Mouse (Mus musculus): ENCODE data around the gene Proser1. TPM values are rescaled to one million over a fixed set of nuclear protein-coding genes. Genes with fewer than 3 reads are reported as not detected.

Proser1 gene
- polyA plus RNA-seq, 1 experiment from 2014 or later: 14.8 TPM

DNA sequence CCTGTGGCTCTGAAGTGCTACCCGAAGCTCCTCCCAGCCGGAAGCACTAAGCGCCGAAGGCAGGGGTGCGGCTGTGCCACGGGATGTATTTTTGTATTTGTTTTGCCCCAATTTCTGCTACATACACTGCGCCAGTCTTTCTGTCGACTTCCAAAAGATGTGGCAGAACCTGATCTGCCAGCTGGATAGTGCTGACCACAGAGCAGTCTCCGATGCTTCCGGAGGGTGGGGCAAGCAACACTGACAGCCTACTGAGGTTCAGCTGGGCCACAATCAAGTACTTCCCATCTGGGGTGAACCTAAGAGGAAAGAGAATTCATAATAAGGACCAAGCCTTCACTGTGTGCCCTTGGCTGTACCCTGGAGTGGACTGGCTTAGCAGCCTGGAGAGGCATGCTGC lies 11.1 kb upstream of the Proser1 start:
- H3K36me3 ChIP-seq (ENCODE audit: insufficient read depth, low read length): peaks cover 66% of the 10 kb centered on the region
- ATAC-seq (replicated peaks; ENCODE audit: low FRiP score, low read depth) (no peak), DNase-seq (ENCODE audit: low spot score) (no peak)
- no peaks in the 10 kb centered on the region for H3K9me3 ChIP-seq (replicated peaks; ENCODE audit: low read length)
- H3K9ac ChIP-seq (ENCODE audit: low read depth, low read length): no peak overlapping the region
- no peaks in the 10 kb centered on the region for H3K27me3 ChIP-seq (ENCODE audit: insufficient read depth, low read length)
- TF ChIP-seq CTCF (IDR thresholded peaks at IDR 0.05; ENCODE audit: low read depth): no peak
- no peaks in the 10 kb centered on the region for H3K4me1 ChIP-seq (replicated peaks; ENCODE audit: insufficient read depth, low read length)
- 92% methylated on average over 10 of the region's 10 CpGs for WGBS
- no peak overlapping the region for H3K27ac ChIP-seq
- H3K4me3 ChIP-seq (replicated peaks; ENCODE audit: low read depth, low read length): no peak overlapping the region
- no peak overlapping the region for H3K4me2 ChIP-seq (ENCODE audit: low read length)

DNA sequence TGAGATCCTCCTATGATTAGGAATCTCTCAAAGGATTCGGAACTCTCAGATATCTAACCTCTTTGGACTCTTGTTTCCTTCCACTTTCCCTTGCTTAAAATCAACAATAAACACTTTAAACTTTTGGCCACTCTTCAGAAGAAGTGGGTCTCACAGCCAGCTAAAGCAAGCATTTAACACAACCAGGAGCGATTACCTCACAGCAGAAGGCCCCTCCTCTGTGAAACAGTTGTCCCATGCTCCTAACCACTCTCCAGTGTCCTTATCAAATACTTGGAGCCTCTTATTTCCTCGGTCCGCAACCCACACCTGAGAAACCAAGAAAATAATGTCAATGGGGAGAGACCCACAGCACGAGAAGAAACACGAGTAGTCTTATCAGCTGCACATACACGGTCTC lies 10.1 kb upstream of the Proser1 start:
- no peak for DNase-seq (ENCODE audit: low spot score)
- H3K27ac ChIP-seq: no peak overlapping the region
- H3K9me3 ChIP-seq (replicated peaks; ENCODE audit: low read length): no peaks in the 10 kb centered on the region
- no peak overlapping the region for H3K4me2 ChIP-seq (ENCODE audit: low read length)
- no peak overlapping the region for H3K9ac ChIP-seq (ENCODE audit: low read depth, low read length)
- H3K27me3 ChIP-seq (ENCODE audit: insufficient read depth, low read length): no peaks in the 10 kb centered on the region
- H3K4me1 ChIP-seq (replicated peaks; ENCODE audit: insufficient read depth, low read length): no peaks in the 10 kb centered on the region
- TF ChIP-seq CTCF (IDR thresholded peaks at IDR 0.05; ENCODE audit: low read depth): no peak
- H3K4me3 ChIP-seq (replicated peaks; ENCODE audit: low read depth, low read length): no peak overlapping the region
- peaks cover 74% of the 10 kb centered on the region for H3K36me3 ChIP-seq (ENCODE audit: insufficient read depth, low read length)
- ATAC-seq (replicated peaks; ENCODE audit: low FRiP score, low read depth): no peak
- WGBS: 92% methylated on average over 7 of the region's 7 CpGs

DNA sequence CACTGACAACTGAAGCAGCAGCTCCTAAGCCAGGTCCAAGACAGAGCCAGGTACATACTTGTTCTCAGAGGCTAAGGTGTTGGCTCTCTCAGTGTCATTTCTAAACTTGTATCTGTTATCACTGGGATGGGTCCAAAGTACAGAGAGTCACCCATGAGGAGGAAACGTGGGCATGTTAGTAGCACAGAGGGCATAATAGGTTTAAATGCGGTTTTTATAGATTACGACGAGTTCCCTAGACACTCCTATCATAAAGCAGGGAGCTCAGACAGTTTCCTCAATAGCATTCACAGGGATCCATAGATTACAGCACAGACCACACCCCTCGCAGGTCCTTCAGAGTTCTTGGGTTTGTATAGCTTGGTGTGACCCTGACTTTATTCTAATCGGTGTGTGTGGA lies 9.5 kb upstream of the Proser1 start:
- no peak overlapping the region for H3K4me3 ChIP-seq (replicated peaks; ENCODE audit: low read depth, low read length)
- TF ChIP-seq CTCF (IDR thresholded peaks at IDR 0.05; ENCODE audit: low read depth): no peak
- DNase-seq (ENCODE audit: low spot score) (no peak), ATAC-seq (replicated peaks; ENCODE audit: low FRiP score, low read depth) (no peak)
- no peak overlapping the region for H3K4me2 ChIP-seq (ENCODE audit: low read length)
- H3K4me1 ChIP-seq (replicated peaks; ENCODE audit: insufficient read depth, low read length): no peaks in the 10 kb centered on the region
- H3K27ac ChIP-seq: no peak overlapping the region
- no peaks in the 10 kb centered on the region for H3K27me3 ChIP-seq (ENCODE audit: insufficient read depth, low read length)
- H3K9me3 ChIP-seq (replicated peaks; ENCODE audit: low read length): no peaks in the 10 kb centered on the region
- no peak overlapping the region for H3K9ac ChIP-seq (ENCODE audit: low read depth, low read length)
- H3K36me3 ChIP-seq (ENCODE audit: insufficient read depth, low read length): peaks cover 77% of the 10 kb centered on the region
- 93% methylated on average over 6 of the region's 6 CpGs for WGBS

- 81% methylated on average over 6 of the region's 6 CpGs for WGBS
- H3K9me3 ChIP-seq (replicated peaks; ENCODE audit: low read length): no peaks in the 10 kb centered on the region
- no peak for TF ChIP-seq CTCF (IDR thresholded peaks at IDR 0.05; ENCODE audit: low read depth)
- H3K27ac ChIP-seq: no peak overlapping the region
- H3K9ac ChIP-seq (ENCODE audit: low read depth, low read length): no peak overlapping the region
- no peak overlapping the region for H3K4me3 ChIP-seq (replicated peaks; ENCODE audit: low read depth, low read length)
- no peak overlapping the region for H3K4me2 ChIP-seq (ENCODE audit: low read length)
- no peaks in the 10 kb centered on the region for H3K27me3 ChIP-seq (ENCODE audit: insufficient read depth, low read length)
- DNase-seq (ENCODE audit: low spot score): no peak
- no peak for ATAC-seq (replicated peaks; ENCODE audit: low FRiP score, low read depth)
- H3K36me3 ChIP-seq (ENCODE audit: insufficient read depth, low read length): peaks cover 76% of the 10 kb centered on the region
- H3K4me1 ChIP-seq (replicated peaks; ENCODE audit: insufficient read depth, low read length): no peaks in the 10 kb centered on the region
Measured at GRCm38 (mm10) chr3:53454561-53454960, 8.9 kb upstream of the Proser1 start.

GRCm38 (mm10) chr3:53454984-53455383 lies 8.5 kb upstream of the Proser1 start:
- DNase-seq (ENCODE audit: low spot score) (no peak), ATAC-seq (replicated peaks; ENCODE audit: low FRiP score, low read depth) (peak; percentile 47; the same call in 1 of the 2 replicates)
- H3K9ac ChIP-seq (ENCODE audit: low read depth, low read length): no peak overlapping the region
- H3K4me3 ChIP-seq (replicated peaks; ENCODE audit: low read depth, low read length): no peak overlapping the region
- H3K36me3 ChIP-seq (ENCODE audit: insufficient read depth, low read length): peaks cover 75% of the 10 kb centered on the region
- no peak overlapping the region for H3K27ac ChIP-seq
- no peaks in the 10 kb centered on the region for H3K4me1 ChIP-seq (replicated peaks; ENCODE audit: insufficient read depth, low read length)
- H3K27me3 ChIP-seq (ENCODE audit: insufficient read depth, low read length): no peaks in the 10 kb centered on the region
- no peak overlapping the region for H3K4me2 ChIP-seq (ENCODE audit: low read length)
- WGBS: 73% methylated on average over 7 of the region's 7 CpGs
- H3K9me3 ChIP-seq (replicated peaks; ENCODE audit: low read length): no peaks in the 10 kb centered on the region
- TF ChIP-seq CTCF (IDR thresholded peaks at IDR 0.05; ENCODE audit: low read depth): no peak

- peaks cover 6% of the 10 kb centered on the region; the same call in 1 of the 2 replicates for H3K4me1 ChIP-seq (replicated peaks; ENCODE audit: insufficient read depth, low read length)
- no peak for ATAC-seq (replicated peaks; ENCODE audit: low FRiP score, low read depth)
- no peak overlapping the region for H3K4me2 ChIP-seq (ENCODE audit: low read length)
- no peaks in the 10 kb centered on the region for H3K9me3 ChIP-seq (replicated peaks; ENCODE audit: low read length)
- H3K4me3 ChIP-seq (replicated peaks; ENCODE audit: low read depth, low read length): no peak overlapping the region
- no peak for TF ChIP-seq CTCF (IDR thresholded peaks at IDR 0.05; ENCODE audit: low read depth)
- H3K9ac ChIP-seq (ENCODE audit: low read depth, low read length): no peak overlapping the region
- WGBS: 74% methylated on average over 5 of the region's 5 CpGs
- no peaks in the 10 kb centered on the region for H3K27me3 ChIP-seq (ENCODE audit: insufficient read depth, low read length)
- H3K36me3 ChIP-seq (ENCODE audit: insufficient read depth, low read length): peaks cover 56% of the 10 kb centered on the region
- no peak for DNase-seq (ENCODE audit: low spot score)
- H3K27ac ChIP-seq: no peak overlapping the region
Measured at GRCm38 (mm10) chr3:53457750-53458149, 5.7 kb upstream of the Proser1 start.

- no peak overlapping the region for H3K4me3 ChIP-seq (replicated peaks; ENCODE audit: low read depth, low read length)
- H3K4me1 ChIP-seq (replicated peaks; ENCODE audit: insufficient read depth, low read length): peaks cover 6% of the 10 kb centered on the region; the same call in 1 of the 2 replicates
- H3K9me3 ChIP-seq (replicated peaks; ENCODE audit: low read length): no peaks in the 10 kb centered on the region
- no peaks in the 10 kb centered on the region for H3K27me3 ChIP-seq (ENCODE audit: insufficient read depth, low read length)
- TF ChIP-seq CTCF (IDR thresholded peaks at IDR 0.05; ENCODE audit: low read depth): no peak
- H3K36me3 ChIP-seq (ENCODE audit: insufficient read depth, low read length): peaks cover 38% of the 10 kb centered on the region
- H3K9ac ChIP-seq (ENCODE audit: low read depth, low read length): no peak overlapping the region
- 78% methylated on average over 9 of the region's 9 CpGs for WGBS
- peak; percentile 43 for DNase-seq (ENCODE audit: low spot score)
- H3K4me2 ChIP-seq (ENCODE audit: low read length): no peak overlapping the region
- no peak for ATAC-seq (replicated peaks; ENCODE audit: low FRiP score, low read depth)
- no peak overlapping the region for H3K27ac ChIP-seq
Measured at GRCm38 (mm10) chr3:53460106-53460505, 3.4 kb upstream of the Proser1 start.
